Mouse (Mus musculus) kidney, embryonic 14.5 days (tissue): ENCODE measurements around the gene Cyp27a1. TPM values are rescaled to one million over a fixed set of nuclear protein-coding genes. Genes with fewer than 3 reads are reported as not detected.
A peak's percentile ranks its signal among the peaks of the same experiment; 100 is the strongest.

Experiments
- ATAC-seq: fragments of 200-750 bp; cut with Nextera tagmentation; 2 replicates; pipeline ENCODE4 v1.8.0; 2017; ENCODE audit warnings: moderate number of reproducible peaks, mild to moderate bottlenecking, moderate TSS enrichment, moderate library complexity; ENCODE audit not compliant: low FRiP score, low TSS enrichment
- H3K27ac ChIP-seq: fragments of 300-500 bp; sonication (generic); 2 replicates; pipeline ENCODE4 v1.5.1; 2014; ENCODE audit warnings: low read depth, mild to moderate bottlenecking, low read length, moderate library complexity, mixed read lengths
- H3K27me3 ChIP-seq: fragments of 300-500 bp; sonication (generic); 2 replicates; pipeline ENCODE4 v1.6.1; 2014; ENCODE audit warnings: mild to moderate bottlenecking, low read length; ENCODE audit not compliant: control insufficient read depth, insufficient read depth
- H3K36me3 ChIP-seq: fragments of 300-500 bp; sonication (generic); 2 replicates; pipeline ENCODE4 v1.6.1; 2014; ENCODE audit warnings: low read length, mixed read lengths; ENCODE audit not compliant: control insufficient read depth, insufficient read depth
- H3K4me1 ChIP-seq: fragments of 300-500 bp; sonication (generic); 2 replicates; pipeline ENCODE4 v1.6.1; 2014; ENCODE audit warnings: low read length, mixed read lengths; ENCODE audit not compliant: control insufficient read depth, insufficient read depth
- H3K4me2 ChIP-seq: fragments of 300-500 bp; sonication (generic); replicated peaks from 2 replicates; pipeline ENCODE4 v1.6.1; 2014; ENCODE audit warnings: low read depth, mild to moderate bottlenecking, low read length
- H3K4me3 ChIP-seq: fragments of 300-500 bp; sonication (generic); 2 replicates; pipeline ENCODE4 v1.5.1; 2014; ENCODE audit warnings: mild to moderate bottlenecking, low read length
- H3K9ac ChIP-seq: fragments of 300-500 bp; sonication (generic); 2 replicates; pipeline ENCODE4 v1.6.1; 2014; ENCODE audit warnings: low read depth, mild to moderate bottlenecking, low read length, moderate library complexity
- H3K9me3 ChIP-seq: fragments of 300-500 bp; sonication (generic); 2 replicates; pipeline ENCODE4 v1.6.1; 2016; ENCODE audit warnings: low read length; ENCODE audit not compliant: control insufficient read depth
- WGBS: fragments of 180-500 bp; shearing (Covaris S2); extraction: QIAGEN DNeasy Blood & Tissue Kit; methylation state at CpG from one replicate; pipeline ENCODE4 v1.1.7; 2014; 5-methylcytosine and 5-hydroxymethylcytosine counted together
- polyA plus RNA-seq: library from polyadenylated mRNA; unstranded; fragments of >200 nt; fragmentation: Nextera tagmentation; extraction: Ambion mirVana; gene quantifications from 2 replicates; pipeline ENCODE4 v1.2.1, GENCODE M21; 2014

Cyp27a1 gene
- polyA plus RNA-seq, 1 experiment from 2014 or later: 8.1 TPM

DNA sequence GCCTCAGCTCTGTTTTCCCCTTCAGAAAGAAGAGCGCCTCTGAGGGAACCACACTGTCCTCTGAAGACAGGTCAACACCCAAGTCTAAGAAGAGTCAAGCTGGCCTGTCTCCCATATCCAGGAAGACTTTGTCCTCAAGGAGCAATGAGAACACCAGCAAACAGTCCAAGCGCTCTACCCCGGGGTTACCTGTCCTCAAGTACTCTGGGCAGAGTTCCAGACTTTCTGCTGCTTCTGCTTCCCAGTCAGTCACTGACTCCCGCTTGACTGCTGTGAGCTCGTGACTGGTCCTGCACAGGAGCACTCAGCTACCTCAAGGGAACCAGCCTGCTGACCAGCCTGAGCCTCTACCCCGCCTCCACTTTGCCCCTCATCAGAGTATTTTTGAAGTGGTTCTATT, 16.0 kb upstream of the Cyp27a1 start:
- Histone ChIP-seq H3K27ac (no peak overlapping the region), H3K36me3 (peaks cover 68% of the 10 kb centered on the region), H3K27me3 (no peaks in the 10 kb centered on the region), H3K4me3 (no peak overlapping the region), H3K9ac (no peak overlapping the region), H3K4me2 (no peak overlapping the region), H3K9me3 (no peaks in the 10 kb centered on the region), H3K4me1 (no peaks in the 10 kb centered on the region)
- WGBS: 96% methylated on average over 6 of the region's 6 CpGs
- no peak for ATAC-seq

DNA sequence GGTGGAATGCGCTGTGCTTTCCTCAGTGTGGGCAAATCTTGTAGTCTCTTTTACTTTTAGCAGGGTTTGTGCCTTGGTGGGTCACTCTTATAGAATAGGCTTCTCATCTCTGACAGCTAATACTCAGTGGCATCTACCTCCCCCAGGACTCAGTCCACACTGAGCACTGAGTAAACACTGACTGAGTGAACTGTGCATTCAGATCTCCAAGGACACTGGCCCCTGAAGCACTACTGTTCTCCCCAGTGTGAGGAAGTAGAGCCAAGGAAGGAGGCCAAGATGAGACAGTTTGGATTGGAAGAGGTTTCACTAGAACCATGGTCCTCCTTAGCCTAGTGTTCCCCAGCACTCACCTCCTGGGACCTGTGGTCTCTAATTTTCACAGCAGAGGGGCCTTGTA, 15.0 kb upstream of the Cyp27a1 start:
- no peak overlapping the region for H3K27ac ChIP-seq
- no peak overlapping the region for H3K4me3 ChIP-seq
- H3K4me1 ChIP-seq: no peaks in the 10 kb centered on the region
- 100% methylated on average over 1 of the region's 1 CpGs for WGBS
- ATAC-seq: no peak
- H3K27me3 ChIP-seq: no peaks in the 10 kb centered on the region
- H3K4me2 ChIP-seq: no peak overlapping the region
- no peak overlapping the region for H3K9ac ChIP-seq
- peaks cover 66% of the 10 kb centered on the region for H3K36me3 ChIP-seq
- no peaks in the 10 kb centered on the region for H3K9me3 ChIP-seq

DNA sequence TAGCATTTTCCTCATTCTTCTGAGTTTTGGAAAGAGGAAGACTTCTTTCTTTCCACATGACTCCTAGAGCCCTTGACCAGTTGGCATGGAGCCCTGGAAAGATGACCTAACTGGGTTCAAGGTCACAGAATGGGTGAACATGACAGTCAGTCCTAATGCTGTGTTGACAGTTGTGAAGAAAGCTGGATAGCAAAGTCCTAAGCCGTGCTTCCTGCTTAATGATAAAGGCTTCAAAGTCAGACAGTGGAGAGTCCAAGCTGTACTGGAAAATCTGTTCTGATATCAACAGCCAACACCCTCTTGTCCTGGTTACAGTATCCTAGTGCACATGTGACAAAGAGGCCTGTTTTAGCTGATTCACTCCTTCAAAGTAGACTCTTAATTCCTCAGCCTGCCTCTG, 14.6 kb upstream of the Cyp27a1 start:
- no peak overlapping the region for H3K27ac ChIP-seq
- no peaks in the 10 kb centered on the region for H3K9me3 ChIP-seq
- WGBS: 87% methylated on average over 1 of the region's 1 CpGs
- H3K27me3 ChIP-seq: no peaks in the 10 kb centered on the region
- peaks cover 66% of the 10 kb centered on the region for H3K36me3 ChIP-seq
- no peak overlapping the region for H3K4me3 ChIP-seq
- no peak overlapping the region for H3K9ac ChIP-seq
- no peak for ATAC-seq
- H3K4me1 ChIP-seq: no peaks in the 10 kb centered on the region
- H3K4me2 ChIP-seq: no peak overlapping the region

DNA sequence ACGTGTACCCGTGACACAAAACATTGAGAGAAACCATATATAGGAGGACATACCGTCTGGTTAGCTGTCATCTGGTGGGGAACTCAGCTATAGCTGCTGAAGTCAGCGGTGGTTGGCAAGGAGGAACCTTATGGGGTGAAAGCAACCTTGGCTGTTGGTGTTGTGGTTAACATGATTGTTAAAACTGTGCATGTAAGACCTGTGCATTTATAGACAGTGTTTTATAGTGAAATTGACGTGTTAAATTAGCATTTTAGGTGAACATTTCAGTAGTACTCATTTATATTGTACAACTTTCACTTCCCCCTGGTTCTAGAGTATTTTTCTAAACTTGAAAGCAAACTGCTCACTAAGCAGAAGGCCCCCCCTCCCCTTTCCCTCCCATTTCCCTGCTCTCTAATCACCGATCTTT, 11.2 kb upstream of the Cyp27a1 start:
- H3K9ac ChIP-seq: no peak overlapping the region
- no peak overlapping the region for H3K4me2 ChIP-seq
- peaks cover 42% of the 10 kb centered on the region for H3K36me3 ChIP-seq
- ATAC-seq: no peak
- H3K9me3 ChIP-seq: no peaks in the 10 kb centered on the region
- 90% methylated on average over 6 of the region's 6 CpGs for WGBS
- no peak overlapping the region for H3K4me3 ChIP-seq
- H3K4me1 ChIP-seq: no peaks in the 10 kb centered on the region
- H3K27ac ChIP-seq: no peak overlapping the region
- H3K27me3 ChIP-seq: no peaks in the 10 kb centered on the region

DNA sequence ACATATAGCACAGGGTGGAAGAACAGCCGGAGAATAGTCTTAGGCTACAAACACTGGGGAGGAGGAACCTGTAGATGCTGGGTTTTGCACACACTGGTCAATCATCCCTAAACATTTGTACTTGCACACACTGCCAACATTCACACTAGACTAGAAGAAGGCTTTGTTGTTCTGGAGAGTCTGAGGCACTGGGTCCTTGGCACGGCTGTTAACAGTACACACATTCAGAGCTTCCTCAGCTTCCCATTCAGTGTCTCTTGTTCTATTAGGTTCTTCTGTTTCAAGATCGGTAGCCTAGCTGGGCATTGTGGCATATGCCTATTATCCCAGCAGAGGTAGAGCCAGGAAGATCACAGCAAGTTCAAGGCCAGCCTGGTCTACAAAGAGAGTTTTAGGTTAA, 9.2 kb upstream of the Cyp27a1 start:
- 80% methylated on average over 3 of the region's 3 CpGs for WGBS
- no peaks in the 10 kb centered on the region for H3K4me1 ChIP-seq
- H3K9me3 ChIP-seq: no peaks in the 10 kb centered on the region
- no peak for ATAC-seq
- no peak overlapping the region for H3K4me3 ChIP-seq
- H3K36me3 ChIP-seq: peaks cover 22% of the 10 kb centered on the region
- H3K9ac ChIP-seq: no peak overlapping the region
- no peak overlapping the region; the same call in 1 of the 2 replicates for H3K27ac ChIP-seq
- H3K27me3 ChIP-seq: no peaks in the 10 kb centered on the region
- no peak overlapping the region for H3K4me2 ChIP-seq

DNA sequence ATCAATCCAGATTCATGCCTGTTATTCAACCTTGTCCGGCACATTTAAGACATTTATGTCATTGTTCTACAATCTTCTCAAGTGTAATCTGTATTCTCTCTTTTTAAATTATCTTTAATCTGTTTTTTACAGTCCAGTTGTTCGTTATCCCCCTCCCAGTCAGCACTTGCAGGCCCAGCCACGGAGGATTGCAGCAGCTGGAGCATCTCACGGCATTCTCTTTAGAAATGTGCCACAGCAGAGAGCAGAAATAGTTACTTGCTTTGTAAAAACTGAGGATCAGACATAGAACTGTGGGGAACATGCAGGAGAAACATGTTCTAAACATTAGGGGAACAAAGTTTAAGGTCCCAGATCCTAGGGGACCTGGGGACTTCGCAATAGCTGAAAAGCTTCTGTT, 8.4 kb upstream of the Cyp27a1 start:
- H3K27ac ChIP-seq: peak overlapping the region; percentile 25
- WGBS: 42% methylated on average over 5 of the region's 5 CpGs
- no peak overlapping the region for H3K4me2 ChIP-seq
- H3K4me3 ChIP-seq: no peak overlapping the region
- no peak overlapping the region for H3K9ac ChIP-seq
- H3K36me3 ChIP-seq: peaks cover 17% of the 10 kb centered on the region
- H3K27me3 ChIP-seq: no peaks in the 10 kb centered on the region
- ATAC-seq: no peak
- H3K4me1 ChIP-seq: no peaks in the 10 kb centered on the region
- H3K9me3 ChIP-seq: no peaks in the 10 kb centered on the region

DNA sequence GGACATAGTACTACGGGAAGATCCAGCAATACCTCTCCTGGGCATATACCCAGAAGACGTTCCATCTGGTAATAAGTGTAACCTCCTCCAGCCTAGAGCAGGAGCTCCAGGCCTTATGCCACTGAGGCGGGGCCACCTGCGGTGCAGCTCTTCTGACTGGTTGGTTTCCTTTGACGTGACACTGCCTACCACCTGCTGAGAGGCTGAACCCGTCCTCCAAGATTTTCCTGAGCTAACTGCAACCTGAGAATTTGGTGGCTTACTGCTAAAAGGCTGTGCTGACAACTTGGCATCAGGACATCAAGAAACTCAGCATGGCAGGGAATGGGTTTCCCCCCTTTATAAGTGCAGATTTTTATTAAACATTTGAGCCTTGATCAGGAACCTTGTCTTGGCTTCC, 3.8 kb upstream of the Cyp27a1 start:
- 39% methylated on average over 6 of the region's 6 CpGs for WGBS
- H3K9ac ChIP-seq: no peak overlapping the region
- H3K4me3 ChIP-seq: no peak overlapping the region
- no peaks in the 10 kb centered on the region for H3K27me3 ChIP-seq
- no peaks in the 10 kb centered on the region for H3K36me3 ChIP-seq
- 0 out of 2 replicates have a peak, but pooled peaks cover 6% of the 10 kb centered on the region for H3K4me1 ChIP-seq
- H3K4me2 ChIP-seq: no peak overlapping the region
- no peaks in the 10 kb centered on the region for H3K9me3 ChIP-seq
- ATAC-seq: no peak
- H3K27ac ChIP-seq: no peak overlapping the region

DNA sequence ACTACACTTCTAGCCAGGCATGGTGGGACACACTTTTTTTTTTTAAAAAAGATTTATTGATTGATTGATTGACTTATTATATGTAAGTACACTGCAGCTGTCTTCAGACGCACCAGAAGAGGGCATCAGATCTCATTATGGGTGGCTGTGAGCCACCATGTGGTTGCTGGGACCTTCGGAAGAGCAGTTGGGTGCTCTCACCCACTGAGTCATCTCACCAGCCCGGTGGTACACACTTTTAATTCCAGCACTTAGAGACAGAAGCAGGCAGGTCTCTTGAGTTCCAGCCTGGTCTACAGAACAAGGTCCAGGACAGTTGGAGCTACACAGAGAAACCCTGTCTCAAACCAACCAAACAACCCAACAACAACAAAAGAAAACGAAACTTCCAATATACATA, 1.3 kb upstream of the Cyp27a1 start:
- Histone ChIP-seq H3K9me3 (no peaks in the 10 kb centered on the region), H3K27me3 (no peaks in the 10 kb centered on the region), H3K27ac (no peak overlapping the region), H3K4me3 (no peak overlapping the region), H3K4me2 (no peak overlapping the region), H3K36me3 (no peaks in the 10 kb centered on the region), H3K4me1 (0 out of 2 replicates have a peak, but pooled peaks cover 6% of the 10 kb centered on the region), H3K9ac (no peak overlapping the region)
- no peak for ATAC-seq
- 80% methylated on average over 4 of the region's 4 CpGs for WGBS

DNA sequence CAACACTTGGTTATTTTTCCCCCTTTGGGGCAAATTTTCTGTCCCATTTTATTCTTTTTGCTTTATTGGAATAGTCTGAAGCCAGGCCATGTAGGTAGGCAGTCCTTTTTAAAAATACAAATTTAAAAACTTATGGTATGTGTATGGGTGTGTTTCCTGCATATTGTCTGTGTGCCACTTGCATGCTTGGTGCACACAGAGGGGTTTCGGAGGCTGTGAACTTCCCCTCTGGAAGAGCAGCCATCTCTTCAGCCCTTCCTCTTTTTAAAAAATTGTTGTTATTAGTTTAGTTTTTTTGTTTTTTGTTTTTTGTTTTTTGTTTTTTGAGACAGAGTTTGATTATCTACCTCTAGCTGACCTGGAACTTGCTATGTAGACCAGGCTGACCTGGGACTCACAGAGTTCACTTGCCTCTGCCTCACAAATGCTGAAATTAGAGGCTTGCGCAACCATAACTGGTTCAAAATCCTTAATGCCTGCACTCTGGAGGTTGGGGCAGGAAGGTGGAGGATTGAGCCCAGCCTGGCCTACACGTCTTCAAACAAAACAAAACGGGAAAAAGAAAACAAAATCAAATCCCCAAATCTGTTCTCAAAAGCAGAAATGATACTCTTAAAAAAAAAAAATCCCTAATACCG, 794 bp upstream of the Cyp27a1 start:
- no peak for ATAC-seq
- H3K27ac ChIP-seq: no peak overlapping the region
- no peaks in the 10 kb centered on the region for H3K27me3 ChIP-seq
- H3K4me1 ChIP-seq: 0 out of 2 replicates have a peak, but pooled peaks cover 6% of the 10 kb centered on the region
- peak overlapping the region; percentile 86 for H3K4me2 ChIP-seq
- WGBS: 39% methylated on average over 5 of the region's 5 CpGs
- no peaks in the 10 kb centered on the region for H3K36me3 ChIP-seq
- H3K9me3 ChIP-seq: no peaks in the 10 kb centered on the region
- no peak overlapping the region for H3K9ac ChIP-seq
- H3K4me3 ChIP-seq: peak overlapping the region; percentile 55
